Mouse (Mus musculus): Measurements from ENCODE around the gene Csnk2b. TPM values are rescaled to one million over a fixed set of nuclear protein-coding genes. Genes with fewer than 3 reads are reported as not detected.
A peak's percentile ranks its signal among the peaks of the same experiment; 100 is the strongest.

The Csnk2b gene
- polyA plus RNA-seq, 1 experiment from 2014 or later, result 319 TPM

DNA sequence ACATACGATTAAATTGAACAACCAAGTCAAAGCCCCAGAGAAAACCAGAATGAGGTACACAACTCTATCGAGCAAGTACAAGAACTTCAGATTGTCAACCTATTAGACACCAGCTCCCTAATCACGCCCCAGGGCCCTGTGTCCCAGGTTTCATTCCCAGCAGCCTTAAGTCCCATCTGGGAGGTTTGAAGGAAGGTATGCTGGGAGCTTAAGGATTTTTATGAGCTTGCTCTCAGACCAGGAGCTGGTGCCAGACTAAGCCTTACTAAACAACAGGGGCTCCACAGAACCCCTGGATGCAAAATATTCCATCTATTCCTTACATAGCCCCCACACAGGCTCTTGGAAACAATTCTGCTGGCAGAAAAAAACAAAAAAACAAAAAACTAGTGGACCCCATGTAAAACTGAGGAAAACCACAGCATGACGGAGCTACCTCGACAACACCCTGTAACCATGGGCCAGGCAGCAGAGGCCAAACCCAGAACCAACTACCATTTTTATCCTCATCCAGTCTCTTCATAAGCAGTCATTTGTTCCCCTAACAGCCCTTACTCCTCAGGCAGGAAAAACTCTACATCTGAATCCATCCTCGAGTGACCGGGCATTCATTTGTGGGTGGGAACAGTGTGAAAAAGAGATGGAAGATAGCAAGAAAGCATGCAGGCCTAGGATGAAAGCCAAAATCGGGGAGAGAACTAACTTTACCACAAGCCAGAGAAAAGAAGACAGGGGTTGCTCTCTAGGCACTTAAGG, 41.7 kb upstream of the Csnk2b start:
- WGBS, result 21% methylated on average over 8 of the region's 8 CpGs
- peak overlapping the region; percentile 99 for H3K9ac ChIP-seq (ENCODE audit: low read length)
- H3K4me2 ChIP-seq (ENCODE audit: low read depth), result peak overlapping the region; percentile 79
- ATAC-seq (ENCODE audit: insufficient read depth, low FRiP score, low TSS enrichment), result no peak
- H3K27ac ChIP-seq (ENCODE audit: low read depth, low read length), result peak overlapping the region; percentile 92; the same call in 1 of the 2 replicates
- peaks cover 32% of the 10 kb centered on the region for H3K36me3 ChIP-seq (ENCODE audit: control insufficient read depth, insufficient read depth, low read length)
- H3K4me3 ChIP-seq (ENCODE audit: low read depth, low read length), result peak overlapping the region; percentile 86
- DNase-seq (ENCODE audit: low spot score), result no peak
- peaks cover 16% of the 10 kb centered on the region for H3K4me1 ChIP-seq (ENCODE audit: control insufficient read depth, insufficient read depth, low read length)
- no peaks in the 10 kb centered on the region for H3K9me3 ChIP-seq (ENCODE audit: control insufficient read depth, low read length)
- H3K27me3 ChIP-seq (ENCODE audit: control insufficient read depth, insufficient read depth, low read length), result no peaks in the 10 kb centered on the region

- no peak for DNase-seq (ENCODE audit: low spot score)
Measured at GRCm38 (mm10) chr17:35162730-35163129, 40.9 kb upstream of the Csnk2b start.

DNA sequence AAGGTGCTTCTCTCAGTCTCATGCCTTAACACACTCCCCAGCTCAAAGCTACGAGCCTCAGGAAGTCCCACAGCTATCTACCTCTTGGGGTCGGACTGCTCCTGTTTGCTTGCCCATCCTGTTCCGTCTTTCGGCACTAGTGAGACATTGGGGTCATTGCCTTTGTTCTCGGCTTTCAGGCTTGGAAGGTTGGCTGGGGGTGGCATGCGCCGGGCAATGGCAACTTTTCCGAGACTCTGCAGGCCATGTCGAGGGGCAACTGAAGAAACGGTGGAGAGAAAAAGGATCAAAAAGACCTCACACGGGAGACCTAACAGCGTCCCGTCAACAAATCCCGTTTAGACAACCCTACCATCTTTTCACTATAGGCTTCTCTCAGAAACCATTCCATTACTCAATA, 40.3 kb upstream of the Csnk2b start:
- no peaks in the 10 kb centered on the region for H3K9me3 ChIP-seq (ENCODE audit: control insufficient read depth, low read length)
- 84% methylated on average over 14 of the region's 14 CpGs for WGBS
- no peak for DNase-seq (ENCODE audit: low spot score)
- no peak overlapping the region for H3K27ac ChIP-seq (ENCODE audit: low read depth, low read length)
- ATAC-seq (ENCODE audit: insufficient read depth, low FRiP score, low TSS enrichment), result no peak
- no peaks in the 10 kb centered on the region for H3K27me3 ChIP-seq (ENCODE audit: control insufficient read depth, insufficient read depth, low read length)
- peak overlapping the region; percentile 99; the same call in 1 of the 2 replicates for H3K9ac ChIP-seq (ENCODE audit: low read length)
- peaks cover 45% of the 10 kb centered on the region for H3K36me3 ChIP-seq (ENCODE audit: control insufficient read depth, insufficient read depth, low read length)
- peaks cover 16% of the 10 kb centered on the region for H3K4me1 ChIP-seq (ENCODE audit: control insufficient read depth, insufficient read depth, low read length)
- peak overlapping the region; percentile 79; the same call in 1 of the 2 replicates for H3K4me2 ChIP-seq (ENCODE audit: low read depth)
- H3K4me3 ChIP-seq (ENCODE audit: low read depth, low read length), result no peak overlapping the region

More at GRCm38 (mm10) chr17:35162730-35163129, 40.9 kb upstream of the Csnk2b start:
- Histone ChIP-seq H3K27ac (ENCODE audit: low read depth, low read length) (no peak overlapping the region), H3K36me3 (ENCODE audit: control insufficient read depth, insufficient read depth, low read length) (peaks cover 39% of the 10 kb centered on the region), H3K4me3 (ENCODE audit: low read depth, low read length) (peak overlapping the region; percentile 86), H3K9ac (ENCODE audit: low read length) (peak overlapping the region; percentile 99), H3K4me2 (ENCODE audit: low read depth) (peak overlapping the region; percentile 79), H3K4me1 (ENCODE audit: control insufficient read depth, insufficient read depth, low read length) (peaks cover 16% of the 10 kb centered on the region), H3K27me3 (ENCODE audit: control insufficient read depth, insufficient read depth, low read length) (no peaks in the 10 kb centered on the region), H3K9me3 (ENCODE audit: control insufficient read depth, low read length) (no peaks in the 10 kb centered on the region)
- WGBS, result 73% methylated on average over 12 of the region's 12 CpGs
- ATAC-seq (ENCODE audit: insufficient read depth, low FRiP score, low TSS enrichment), result no peak

- Histone ChIP-seq H3K9ac (ENCODE audit: low read length) (no peak overlapping the region), H3K27me3 (ENCODE audit: control insufficient read depth, insufficient read depth, low read length) (no peaks in the 10 kb centered on the region), H3K4me3 (ENCODE audit: low read depth, low read length) (no peak overlapping the region), H3K36me3 (ENCODE audit: control insufficient read depth, insufficient read depth, low read length) (peaks cover 52% of the 10 kb centered on the region), H3K27ac (ENCODE audit: low read depth, low read length) (no peak overlapping the region), H3K4me2 (ENCODE audit: low read depth) (no peak overlapping the region), H3K4me1 (ENCODE audit: control insufficient read depth, insufficient read depth, low read length) (peaks cover 16% of the 10 kb centered on the region), H3K9me3 (ENCODE audit: control insufficient read depth, low read length) (no peaks in the 10 kb centered on the region)
- WGBS, result 86% methylated on average over 11 of the region's 11 CpGs
- no peak for ATAC-seq (ENCODE audit: insufficient read depth, low FRiP score, low TSS enrichment)
- no peak for DNase-seq (ENCODE audit: low spot score)
Measured at GRCm38 (mm10) chr17:35161421-35161820, 39.6 kb upstream of the Csnk2b start.

GRCm38 (mm10) chr17:35159638-35160037, 37.8 kb upstream of the Csnk2b start:
- no peak for ATAC-seq (ENCODE audit: insufficient read depth, low FRiP score, low TSS enrichment)
- H3K9ac ChIP-seq (ENCODE audit: low read length), result no peak overlapping the region

DNA sequence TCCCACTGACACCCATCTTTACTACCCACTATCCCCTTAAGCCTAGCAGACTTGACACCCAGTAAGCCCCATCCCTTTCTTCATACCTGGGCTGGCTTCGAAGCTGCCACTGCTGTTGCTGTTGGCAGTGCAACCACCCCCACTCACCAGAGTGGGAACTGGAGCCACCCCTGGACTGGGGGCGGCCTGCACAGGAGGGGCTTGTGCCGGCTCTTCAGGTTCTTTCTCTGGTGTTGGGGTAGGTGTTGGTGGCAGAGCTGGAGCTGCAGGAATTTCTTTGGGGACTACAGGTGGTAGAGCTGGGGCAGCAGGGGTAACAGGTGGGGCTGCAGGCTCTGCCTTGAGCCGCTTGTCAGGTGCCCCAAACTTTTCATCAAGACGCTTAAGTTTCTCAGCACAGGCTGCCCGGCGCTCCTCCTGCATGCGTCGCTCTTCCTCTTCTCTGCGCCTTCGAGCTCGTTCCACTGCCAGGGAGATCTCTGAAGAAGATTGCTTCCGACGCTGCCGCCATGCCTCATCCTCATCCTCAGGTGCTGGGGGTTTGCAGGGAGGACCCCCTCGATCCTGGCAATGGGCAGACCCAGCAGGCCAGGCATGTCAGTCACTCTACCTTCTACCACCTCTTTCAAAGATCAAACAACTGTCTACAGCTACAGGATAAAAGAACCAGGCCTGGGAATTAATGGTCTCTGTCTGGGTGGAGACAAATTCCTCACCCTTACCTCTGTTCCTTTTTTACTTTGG, 37.2 kb upstream of the Csnk2b start:
- WGBS, result 97% methylated on average over 16 of the region's 16 CpGs
- DNase-seq (ENCODE audit: low spot score), result no peak

More at GRCm38 (mm10) chr17:35159638-35160037, 37.8 kb upstream of the Csnk2b start:
- H3K4me3 ChIP-seq (ENCODE audit: low read depth, low read length), result no peak overlapping the region
- DNase-seq (ENCODE audit: low spot score), result no peak
- WGBS, result 93% methylated on average over 7 of the region's 7 CpGs
- no peaks in the 10 kb centered on the region for H3K9me3 ChIP-seq (ENCODE audit: control insufficient read depth, low read length)
- peaks cover 8% of the 10 kb centered on the region for H3K4me1 ChIP-seq (ENCODE audit: control insufficient read depth, insufficient read depth, low read length)
- H3K27ac ChIP-seq (ENCODE audit: low read depth, low read length), result no peak overlapping the region
- peaks cover 70% of the 10 kb centered on the region for H3K36me3 ChIP-seq (ENCODE audit: control insufficient read depth, insufficient read depth, low read length)
- no peaks in the 10 kb centered on the region for H3K27me3 ChIP-seq (ENCODE audit: control insufficient read depth, insufficient read depth, low read length)
- H3K4me2 ChIP-seq (ENCODE audit: low read depth), result no peak overlapping the region

GRCm38 (mm10) chr17:35157661-35158175, 35.9 kb upstream of the Csnk2b start:
- no peak overlapping the region for H3K4me3 ChIP-seq (ENCODE audit: low read depth, low read length)
- DNase-seq (ENCODE audit: low spot score) (no peak), ATAC-seq (ENCODE audit: insufficient read depth, low FRiP score, low TSS enrichment) (no peak)
- H3K9ac ChIP-seq (ENCODE audit: low read length), result no peak overlapping the region
- H3K36me3 ChIP-seq (ENCODE audit: control insufficient read depth, insufficient read depth, low read length), result peaks cover 89% of the 10 kb centered on the region
- no peak overlapping the region for H3K27ac ChIP-seq (ENCODE audit: low read depth, low read length)
- 94% methylated on average over 8 of the region's 8 CpGs for WGBS
- no peaks in the 10 kb centered on the region for H3K27me3 ChIP-seq (ENCODE audit: control insufficient read depth, insufficient read depth, low read length)
- H3K9me3 ChIP-seq (ENCODE audit: control insufficient read depth, low read length), result no peaks in the 10 kb centered on the region
- H3K4me2 ChIP-seq (ENCODE audit: low read depth), result no peak overlapping the region
- H3K4me1 ChIP-seq (ENCODE audit: control insufficient read depth, insufficient read depth, low read length), result peaks cover 3% of the 10 kb centered on the region

More for the DNA sequence above, 37.2 kb upstream of the Csnk2b start:
- peaks cover 8% of the 10 kb centered on the region for H3K4me1 ChIP-seq (ENCODE audit: control insufficient read depth, insufficient read depth, low read length)
- H3K4me3 ChIP-seq (ENCODE audit: low read depth, low read length), result no peak overlapping the region
- H3K9me3 ChIP-seq (ENCODE audit: control insufficient read depth, low read length), result no peaks in the 10 kb centered on the region
- no peak for ATAC-seq (ENCODE audit: insufficient read depth, low FRiP score, low TSS enrichment)
- H3K27ac ChIP-seq (ENCODE audit: low read depth, low read length), result no peak overlapping the region
- H3K27me3 ChIP-seq (ENCODE audit: control insufficient read depth, insufficient read depth, low read length), result no peaks in the 10 kb centered on the region
- no peak overlapping the region for H3K4me2 ChIP-seq (ENCODE audit: low read depth)
- H3K9ac ChIP-seq (ENCODE audit: low read length), result no peak overlapping the region
- H3K36me3 ChIP-seq (ENCODE audit: control insufficient read depth, insufficient read depth, low read length), result peaks cover 76% of the 10 kb centered on the region

DNA sequence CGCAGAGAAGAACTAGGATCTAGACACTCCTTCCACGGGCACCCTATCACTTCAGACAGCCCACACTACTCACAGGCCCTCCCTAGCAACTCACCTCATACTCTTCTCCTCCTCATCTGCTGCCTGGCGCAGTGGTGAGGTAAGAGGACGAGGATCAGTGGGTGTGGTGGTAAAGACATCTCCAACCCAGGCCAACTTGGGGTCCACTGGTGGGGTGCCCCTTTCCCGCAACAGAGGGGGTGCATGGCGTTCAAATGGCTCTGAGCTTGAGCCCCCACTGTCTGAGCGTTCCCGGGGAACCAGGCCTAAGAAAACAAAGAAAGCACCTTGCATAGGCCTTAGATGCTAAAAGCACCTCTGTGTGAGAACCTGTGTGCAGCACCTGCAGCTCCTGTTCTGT, 35.4 kb upstream of the Csnk2b start:
- Histone ChIP-seq H3K9ac (ENCODE audit: low read length) (no peak overlapping the region), H3K4me3 (ENCODE audit: low read depth, low read length) (no peak overlapping the region), H3K27ac (ENCODE audit: low read depth, low read length) (no peak overlapping the region), H3K9me3 (ENCODE audit: control insufficient read depth, low read length) (no peaks in the 10 kb centered on the region), H3K27me3 (ENCODE audit: control insufficient read depth, insufficient read depth, low read length) (no peaks in the 10 kb centered on the region), H3K4me2 (ENCODE audit: low read depth) (no peak overlapping the region), H3K4me1 (ENCODE audit: control insufficient read depth, insufficient read depth, low read length) (no peaks in the 10 kb centered on the region; the same call in 1 of the 2 replicates), H3K36me3 (ENCODE audit: control insufficient read depth, insufficient read depth, low read length) (peaks cover 90% of the 10 kb centered on the region)
- 94% methylated on average over 8 of the region's 8 CpGs for WGBS
- no peak for DNase-seq (ENCODE audit: low spot score)
- no peak for ATAC-seq (ENCODE audit: insufficient read depth, low FRiP score, low TSS enrichment)
